27 mouse cellular contexts compared by ENCODE assay signal in the genomic region with DNA sequence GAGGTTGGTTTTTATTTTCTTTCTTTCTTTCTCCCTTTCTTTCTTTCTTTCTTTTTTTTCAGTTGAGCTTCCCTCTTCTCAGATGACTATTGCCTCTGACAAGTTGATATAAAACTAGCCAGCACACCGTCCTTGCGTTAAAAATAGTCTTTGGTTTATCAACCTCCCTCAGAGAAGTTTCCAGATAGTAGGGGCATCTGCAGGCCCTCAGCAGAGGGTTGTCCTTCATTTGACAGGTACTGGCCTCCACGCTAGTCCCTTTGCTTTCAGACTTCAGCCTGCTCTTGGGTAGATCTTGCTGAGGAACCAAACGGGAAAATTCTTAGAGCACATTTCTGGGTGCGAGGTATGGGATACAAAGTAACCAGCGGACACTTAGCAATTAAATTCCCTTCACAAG. TPM values are rescaled to one million over a fixed set of nuclear protein-coding genes. Genes with fewer than 3 reads are reported as not detected.
"Had no signal": no experiment of that assay in that cellular context is flagged by ENCODE, and none has a peak within 500 bp of the region (broad histone marks: within the 10 kb centered on the region; RNA-seq: fewer than 3 reads in every experiment).

No protein-coding gene starts in this region.

- H3K4me3 ChIP-seq: left cerebral cortex, adult 2 months; neural tube, embryonic 12.5 days; neural tube, embryonic 15.5 days had no signal

- H3K4me2 ChIP-seq: midbrain, embryonic 11.5 days; neural tube, embryonic 12.5 days; neural tube, embryonic 15.5 days had no signal

- H3K27ac ChIP-seq: left cerebral cortex, adult 2 months; liver, embryonic 14.5 days; neural tube, embryonic 12.5 days; neural tube, embryonic 15.5 days; stomach, postnatal 0 days had no signal

- H3K9ac ChIP-seq: liver, embryonic 14.5 days; neural tube, embryonic 12.5 days; neural tube, embryonic 15.5 days had no signal

- DNase-seq: kidney, postnatal 10 days; kidney, postnatal 36 days; layer of hippocampus, postnatal 36 days; lung, adult 18-20 months; lung, postnatal 14 days; lung, postnatal 4 days; midbrain, embryonic 14.5 days; right cerebral cortex, adult 18-20 months; right cerebral cortex, postnatal 14 days; right cerebral cortex, postnatal 4 days; thymus, adult 2 months; thymus, postnatal 14 days; thymus, postnatal 4 days had no signal

- H3K9me3 ChIP-seq: neural tube, embryonic 12.5 days; neural tube, embryonic 15.5 days had no signal

- H3K36me3 ChIP-seq: neural tube, embryonic 12.5 days; neural tube, embryonic 15.5 days had no signal

RNA-seq across cellular contexts. Expression of a gene that starts 17.1 kb away (rescaled TPM):
- total RNA-seq: layer of hippocampus, adult 8-10 months; layer of hippocampus, postnatal 10 days; layer of hippocampus, postnatal 36 days; left cerebral cortex, adult 2 months; left cerebral cortex, postnatal 10 days; left cerebral cortex, postnatal 36 days; liver, adult 2 months; megakaryocyte progenitor cell, adult 5-6 weeks; megakaryocyte-erythroid progenitor cell, adult 5-6 weeks had no signal
- polyA plus RNA-seq: liver, adult 2 months; liver, embryonic 14.5 days; stomach, embryonic 14.5 days; stomach, postnatal 0 days had no signal
